Mouse (Mus musculus): ENCODE data around the gene March9. TPM values are rescaled to one million over a fixed set of nuclear protein-coding genes. Genes with fewer than 3 reads are reported as not detected.
"Not testable (repeated sequence)": the region's sequence is repeated elsewhere in the genome, so short reads cannot be mapped to it uniquely, and the experiment has no call there.

Gene March9
- polyA plus RNA-seq, 1 experiment = 1.3 TPM

GRCm38 (mm10) chr10:127063913-127064870 lies 4.2 kb upstream of the March9 start:
- peak overlapping the region; percentile 97 for H3K4me3 ChIP-seq (replicated peaks)
- peaks cover 47% of the 10 kb centered on the region for H3K36me3 ChIP-seq (replicated peaks; ENCODE audit: low read length)
- H3K27me3 ChIP-seq (replicated peaks) = peaks cover 28% of the 10 kb centered on the region
- no peaks in the 10 kb centered on the region for H3K9me3 ChIP-seq
- H3K4me1 ChIP-seq = peaks cover 71% of the 10 kb centered on the region
- TF ChIP-seq FLI1 (IDR thresholded peaks at IDR 0.05; ENCODE audit: low read length) = no peak
- TF ChIP-seq GATA1 (IDR thresholded peaks at IDR 0.05; ENCODE audit: borderline replicate concordance, low read length) = no peak

GRCm38 (mm10) chr10:127063239-127063872 lies 3.4 kb upstream of the March9 start, which contains the start of gene Cdk4:
TSS of gene Cdk4 (plus strand) at chr10:127063534.
- TF ChIP-seq FLI1 (IDR thresholded peaks at IDR 0.05; ENCODE audit: low read length) = no peak
- peaks cover 36% of the 10 kb centered on the region for H3K27me3 ChIP-seq (replicated peaks)
- H3K9me3 ChIP-seq = no peaks in the 10 kb centered on the region
- H3K36me3 ChIP-seq (replicated peaks; ENCODE audit: low read length) = peaks cover 41% of the 10 kb centered on the region
- peak within 1 kb of the TSS; percentile 97 for H3K4me3 ChIP-seq (replicated peaks)
- H3K4me1 ChIP-seq = peaks cover 71% of the 10 kb centered on the region

GRCm38 (mm10) chr10:127062503-127062902 lies 2.5 kb upstream of the March9 start:
- peaks cover 45% of the 10 kb centered on the region for H3K27me3 ChIP-seq (replicated peaks)
- H3K4me3 ChIP-seq (replicated peaks) = no peak overlapping the region
- TF ChIP-seq GATA1 (IDR thresholded peaks at IDR 0.05; ENCODE audit: borderline replicate concordance, low read length) (no peak), FLI1 (IDR thresholded peaks at IDR 0.05; ENCODE audit: low read length) (no peak)
- peaks cover 69% of the 10 kb centered on the region for H3K4me1 ChIP-seq
- H3K9me3 ChIP-seq = peaks cover 2% of the 10 kb centered on the region
- peaks cover 33% of the 10 kb centered on the region for H3K36me3 ChIP-seq (replicated peaks; ENCODE audit: low read length)

GRCm38 (mm10) chr10:127062101-127062500 lies 2.1 kb upstream of the March9 start:
- H3K9me3 ChIP-seq; H3K4me3 ChIP-seq (replicated peaks): not testable (repeated sequence)
- peaks cover 69% of the 10 kb centered on the region for H3K4me1 ChIP-seq
- peaks cover 49% of the 10 kb centered on the region for H3K27me3 ChIP-seq (replicated peaks)
- peaks cover 29% of the 10 kb centered on the region for H3K36me3 ChIP-seq (replicated peaks; ENCODE audit: low read length)

GRCm38 (mm10) chr10:127061513-127061912 lies 1.5 kb upstream of the March9 start:
- H3K4me3 ChIP-seq (replicated peaks) = no peak overlapping the region
- peaks cover 53% of the 10 kb centered on the region for H3K27me3 ChIP-seq (replicated peaks)
- H3K36me3 ChIP-seq (replicated peaks; ENCODE audit: low read length) = peaks cover 23% of the 10 kb centered on the region
- no peak for TF ChIP-seq GATA1 (IDR thresholded peaks at IDR 0.05; ENCODE audit: borderline replicate concordance, low read length)
- no peak for TF ChIP-seq FLI1 (IDR thresholded peaks at IDR 0.05; ENCODE audit: low read length)
- peaks cover 10% of the 10 kb centered on the region for H3K9me3 ChIP-seq
- H3K4me1 ChIP-seq = peaks cover 63% of the 10 kb centered on the region

GRCm38 (mm10) chr10:127061085-127061484 lies 1.1 kb upstream of the March9 start:
- no peak for TF ChIP-seq FLI1 (IDR thresholded peaks at IDR 0.05; ENCODE audit: low read length)
- TF ChIP-seq GATA1 (IDR thresholded peaks at IDR 0.05; ENCODE audit: borderline replicate concordance, low read length) = no peak
- H3K4me3 ChIP-seq (replicated peaks) = no peak overlapping the region
- peaks cover 57% of the 10 kb centered on the region for H3K27me3 ChIP-seq (replicated peaks)
- peaks cover 14% of the 10 kb centered on the region for H3K9me3 ChIP-seq
- H3K4me1 ChIP-seq = peaks cover 60% of the 10 kb centered on the region
- H3K36me3 ChIP-seq (replicated peaks; ENCODE audit: low read length) = peaks cover 23% of the 10 kb centered on the region

GRCm38 (mm10) chr10:127059174-127059967 lies 613 bp downstream of the March9 start:
- TF ChIP-seq FLI1 (IDR thresholded peaks at IDR 0.05; ENCODE audit: low read length) (no peak), GATA1 (IDR thresholded peaks at IDR 0.05; ENCODE audit: borderline replicate concordance, low read length) (no peak)
- peak overlapping the region; percentile 93 for H3K4me3 ChIP-seq (replicated peaks)
- peaks cover 72% of the 10 kb centered on the region for H3K27me3 ChIP-seq (replicated peaks)

GRCm38 (mm10) chr10:127058708-127059107 lies 1.3 kb downstream of the March9 start:
- H3K36me3 ChIP-seq (replicated peaks; ENCODE audit: low read length) = peaks cover 4% of the 10 kb centered on the region
- H3K4me3 ChIP-seq (replicated peaks) = peak overlapping the region; percentile 93
- TF ChIP-seq FLI1 (IDR thresholded peaks at IDR 0.05; ENCODE audit: low read length) = no peak
- no peak for TF ChIP-seq GATA1 (IDR thresholded peaks at IDR 0.05; ENCODE audit: borderline replicate concordance, low read length)
- peaks cover 36% of the 10 kb centered on the region for H3K4me1 ChIP-seq
- peaks cover 78% of the 10 kb centered on the region for H3K27me3 ChIP-seq (replicated peaks)
- peaks cover 14% of the 10 kb centered on the region for H3K9me3 ChIP-seq

More at GRCm38 (mm10) chr10:127059174-127059967, 613 bp downstream of the March9 start:
- Histone ChIP-seq H3K4me1 (peaks cover 43% of the 10 kb centered on the region), H3K36me3 (replicated peaks; ENCODE audit: low read length) (peaks cover 7% of the 10 kb centered on the region), H3K9me3 (peaks cover 14% of the 10 kb centered on the region)

- Histone ChIP-seq H3K4me1 (peaks cover 33% of the 10 kb centered on the region), H3K9me3 (peaks cover 14% of the 10 kb centered on the region), H3K27me3 (replicated peaks) (peaks cover 81% of the 10 kb centered on the region), H3K36me3 (replicated peaks; ENCODE audit: low read length) (peaks cover 4% of the 10 kb centered on the region), H3K4me3 (replicated peaks) (peak overlapping the region; percentile 30)
- TF ChIP-seq GATA1 (IDR thresholded peaks at IDR 0.05; ENCODE audit: borderline replicate concordance, low read length) (no peak), FLI1 (IDR thresholded peaks at IDR 0.05; ENCODE audit: low read length) (no peak)
Measured at GRCm38 (mm10) chr10:127058161-127058560, 1.8 kb downstream of the March9 start.
